Mouse (Mus musculus) G1E (cell line): ENCODE measurements around the gene Nol7. TPM values are rescaled to one million over a fixed set of nuclear protein-coding genes. Genes with fewer than 3 reads are reported as not detected.

Experiments
- ATAC-seq: 2 replicates; pipeline ENCODE4 v1.8.0; 2016; ENCODE audit warnings: mild to moderate bottlenecking; ENCODE audit not compliant: insufficient number of reproducible peaks, poor library complexity, low FRiP score, severe bottlenecking; ENCODE audit errors: extremely low read depth
- DNase-seq: peaks from one replicate; pipeline ENCODE4 v3.0.0; 2012; ENCODE audit warnings: low spot score
- H3K27me3 ChIP-seq: 2 replicates; pipeline ENCODE4 v1.6.1; 2012; ENCODE audit warnings: mild to moderate bottlenecking, low read length, inconsistent platforms; ENCODE audit not compliant: insufficient read depth
- H3K36me3 ChIP-seq: replicated peaks from 2 replicates; pipeline ENCODE3; 2012; ENCODE audit warnings: mild to moderate bottlenecking, inconsistent platforms
- H3K4me1 ChIP-seq: 2 replicates; pipeline ENCODE4 v1.6.1; 2012; ENCODE audit warnings: low read depth, low read length, inconsistent platforms, mixed read lengths; ENCODE audit not compliant: insufficient read depth
- H3K4me3 ChIP-seq: 2 replicates; pipeline ENCODE4 v1.5.1; 2012; ENCODE audit warnings: low read depth, mild to moderate bottlenecking, inconsistent platforms, low read length, moderate library complexity, mixed read lengths
- H3K9me3 ChIP-seq: replicated peaks from 2 replicates; pipeline ENCODE4 v1.6.1; 2012; ENCODE audit warnings: inconsistent platforms
- CTCF ChIP-seq: IDR thresholded peaks from 2 replicates; pipeline ENCODE4 v1.5.1; 2012; ENCODE audit warnings: low read depth, low read length, inconsistent platforms, mixed read lengths
- GATA1 ChIP-seq: IDR thresholded peaks from 2 replicates; pipeline ENCODE4 v1.6.1; 2012; ENCODE audit warnings: borderline replicate concordance, low read length, inconsistent platforms, mixed read lengths
- GATA2 ChIP-seq: IDR thresholded peaks from 2 replicates; pipeline ENCODE4 v1.6.1; 2012; ENCODE audit warnings: low read depth, low read length, inconsistent platforms, borderline replicate concordance
- POLR2AphosphoS5 ChIP-seq: IDR thresholded peaks from 2 replicates; pipeline ENCODE4 v1.6.1; 2012; ENCODE audit warnings: low read depth, low read length, inconsistent platforms; ENCODE audit not compliant: insufficient replicate concordance
- TAL1 ChIP-seq: conservative IDR thresholded peaks from 2 replicates; pipeline ENCODE4 v1.6.1; 2012; ENCODE audit warnings: low read depth, low read length, inconsistent platforms, mixed read lengths
- polyA plus RNA-seq: library from polyadenylated mRNA; stranded (reverse); fragments of >175 nt; gene quantifications from 2 replicates; pipeline ENCODE4 v1.2.3, GENCODE M21; 2012
- total RNA-seq, 2 experiments: library from RNA; stranded (forward) in 1 of 2; stranded (reverse) in 1 of 2; fragments of 200-1000 nt in 1 of 2; fragments of >200 nt in 1 of 2; fragmentation: Nextera tagmentation in 1 of 2; gene quantifications; 2 replicates each; pipeline ENCODE4 v1.2.3; 2014 to 2017

Gene Nol7
- total and polyA plus RNA-seq, 3 experiments, result 174 to 231 (median 221) TPM

GRCm38 (mm10) chr13:43454431-43454830 lies 56.2 kb downstream of the Nol7 start:
- Histone ChIP-seq H3K4me3 (no peak overlapping the region), H3K4me1 (peaks cover 12% of the 10 kb centered on the region), H3K9me3 (no peaks in the 10 kb centered on the region), H3K27me3 (no peaks in the 10 kb centered on the region), H3K36me3 (peaks cover 42% of the 10 kb centered on the region)
- ATAC-seq, result no peak
- DNase-seq, result no peak
- TF ChIP-seq GATA2 (no peak), CTCF (no peak), GATA1 (no peak), TAL1 (no peak), POLR2AphosphoS5 (no peak)

Other genes with a start within 250 kb of the Nol7 start
- gene Tbc1d7, start 226.9 kb upstream of the Nol7 start, total RNA-seq (2014; fragmentation: Nextera tagmentation), result 82.5 and 87.3 TPM in 2 replicates
- 9.4 and 18.2 TPM in 2 replicates for gene Tbc1d7, start 226.9 kb upstream of the Nol7 start, total RNA-seq (2017)
- 10.9 and 11.6 TPM in 2 replicates for gene Tbc1d7, start 226.9 kb upstream of the Nol7 start, polyA plus RNA-seq
- gene Gfod1, start 94.2 kb upstream of the Nol7 start, total RNA-seq (2014; fragmentation: Nextera tagmentation), result 0.73 and 1.1 TPM in 2 replicates
- gene Gfod1, start 94.2 kb upstream of the Nol7 start, total RNA-seq (2017), result 0.35 and 0.49 TPM in 2 replicates
- gene Gfod1, start 94.2 kb upstream of the Nol7 start, polyA plus RNA-seq, result 0.19 and 0.22 TPM in 2 replicates
- gene Sirt5, start 32.9 kb upstream of the Nol7 start, total RNA-seq (2014; fragmentation: Nextera tagmentation), result 5.5 and 7.5 TPM in 2 replicates
- gene Sirt5, start 32.9 kb upstream of the Nol7 start, total RNA-seq (2017), result 5.5 and 5.6 TPM in 2 replicates
- 5.2 and 5.7 TPM in 2 replicates for gene Sirt5, start 32.9 kb upstream of the Nol7 start, polyA plus RNA-seq
- 132 and 142 TPM in 2 replicates for gene Ranbp9, start 82.9 kb downstream of the Nol7 start, total RNA-seq (2014; fragmentation: Nextera tagmentation)
- 60.9 and 66.3 TPM in 2 replicates for gene Ranbp9, start 82.9 kb downstream of the Nol7 start, total RNA-seq (2017)
- 81.0 and 105 TPM in 2 replicates for gene Ranbp9, start 82.9 kb downstream of the Nol7 start, polyA plus RNA-seq
- 18.9 and 22.3 TPM in 2 replicates for gene Mcur1, start 161.8 kb downstream of the Nol7 start, total RNA-seq (2014; fragmentation: Nextera tagmentation)
- 14.8 and 16.6 TPM in 2 replicates for gene Mcur1, start 161.8 kb downstream of the Nol7 start, total RNA-seq (2017)
- gene Mcur1, start 161.8 kb downstream of the Nol7 start, polyA plus RNA-seq, result 8.2 and 9.6 TPM in 2 replicates
- gene Rnf182, start 217.3 kb downstream of the Nol7 start, total RNA-seq (2014; fragmentation: Nextera tagmentation), result not detected in 2 replicates
- gene Rnf182, start 217.3 kb downstream of the Nol7 start, total RNA-seq (2017), result 0.05 and 0.06 TPM in 2 replicates
- not detected in 2 replicates for gene Rnf182, start 217.3 kb downstream of the Nol7 start, polyA plus RNA-seq